Comparison of ENCODE assay signal across 17 mouse cellular contexts in the genomic region with DNA sequence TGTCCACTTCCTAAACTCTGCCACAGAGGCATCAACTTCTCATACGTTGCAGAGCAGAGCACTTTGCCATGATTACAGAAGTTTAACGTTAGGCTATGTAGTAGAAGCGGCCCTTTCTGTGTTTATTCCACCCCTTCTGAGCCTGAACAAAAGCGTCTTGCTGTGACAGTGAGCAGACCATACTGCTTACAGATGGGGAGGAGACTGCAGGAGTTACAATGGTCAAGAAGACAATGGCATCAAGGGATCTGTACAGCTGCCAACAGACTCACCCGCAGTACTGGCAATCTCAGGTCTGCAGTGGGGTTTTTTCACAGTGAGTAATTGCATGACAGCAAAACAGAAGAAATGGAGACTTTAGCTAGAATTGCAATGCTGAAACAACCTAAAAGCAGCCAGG.
A peak's percentile ranks its signal among the peaks of the same experiment; 100 is the strongest.
DNase-seq lines count a peak whose midpoint lies in the region; ATAC-seq lines count a peak whose summit lies in the region.
"Had no signal": no experiment of that assay in that cellular context is flagged by ENCODE, and none has a peak within 500 bp of the region (broad histone marks: within the 10 kb centered on the region; RNA-seq: fewer than 3 reads in every experiment).

No protein-coding gene starts in this region.

- H3K9ac ChIP-seq in forebrain, embryonic 13.5 days, result no peak overlapping the region
- no peak overlapping the region for H3K9ac ChIP-seq in midbrain, embryonic 11.5 days (ENCODE audit: low read length)
- H3K9ac ChIP-seq in liver, embryonic 11.5 days (ENCODE audit: low read depth, low read length), result no peak overlapping the region
- H3K9ac ChIP-seq: intestine, embryonic 15.5 days had no signal

- H3K27ac ChIP-seq in forebrain, embryonic 13.5 days, result no peak overlapping the region
- H3K27ac ChIP-seq in midbrain, embryonic 11.5 days (ENCODE audit: low read depth, low read length), result no peak overlapping the region
- H3K27ac ChIP-seq in liver, embryonic 11.5 days (ENCODE audit: low read depth, low read length), result no peak overlapping the region
- H3K27ac ChIP-seq: gastrocnemius, adult 2 months; heart, adult 2 months; intestine, embryonic 15.5 days had no signal

- no peaks in the 10 kb centered on the region for H3K9me3 ChIP-seq in forebrain, embryonic 13.5 days (replicated peaks)
- no peaks in the 10 kb centered on the region for H3K9me3 ChIP-seq in midbrain, embryonic 11.5 days (ENCODE audit: control insufficient read depth, low read length)
- no peaks in the 10 kb centered on the region for H3K9me3 ChIP-seq in liver, embryonic 11.5 days (ENCODE audit: control insufficient read depth, low read length)
- H3K9me3 ChIP-seq: intestine, embryonic 15.5 days; megakaryocyte, embryonic 14.5 days had no signal

- no peaks in the 10 kb centered on the region for H3K36me3 ChIP-seq in forebrain, embryonic 13.5 days (ENCODE audit: poor library complexity, severe bottlenecking)
- no peaks in the 10 kb centered on the region for H3K36me3 ChIP-seq in midbrain, embryonic 11.5 days (ENCODE audit: control insufficient read depth, insufficient read depth, low read length)
- H3K36me3 ChIP-seq in liver, embryonic 11.5 days (ENCODE audit: control insufficient read depth, insufficient read depth, low read length), result no peaks in the 10 kb centered on the region
- H3K36me3 ChIP-seq: intestine, embryonic 15.5 days had no signal

- peak; percentile 70; the same call in 1 of the 2 replicates for ATAC-seq in forebrain, embryonic 13.5 days
- peak; percentile 83 for ATAC-seq in midbrain, embryonic 11.5 days (ENCODE audit: low FRiP score)
- ATAC-seq in liver, embryonic 11.5 days (replicated peaks; ENCODE audit: low FRiP score), result no peak
- ATAC-seq: intestine, embryonic 15.5 days had no signal

- no peak overlapping the region for H3K4me3 ChIP-seq in forebrain, embryonic 13.5 days
- no peak overlapping the region for H3K4me3 ChIP-seq in midbrain, embryonic 11.5 days (ENCODE audit: low read depth, low read length)
- H3K4me3 ChIP-seq in liver, embryonic 11.5 days (ENCODE audit: low read depth, low read length), result no peak overlapping the region
- H3K4me3 ChIP-seq: erythroblast, embryonic 14.5 days; gastrocnemius, adult 2 months; heart, adult 2 months; intestine, embryonic 15.5 days; megakaryocyte, embryonic 14.5 days had no signal

- WGBS in forebrain, embryonic 13.5 days, result 20% methylated on average over 5 of the region's 5 CpGs
- WGBS in midbrain, embryonic 11.5 days, result 19% methylated on average over 5 of the region's 5 CpGs
- 51% methylated on average over 5 of the region's 5 CpGs for WGBS in liver, embryonic 11.5 days

- H3K27me3 ChIP-seq in forebrain, embryonic 13.5 days, result no peaks in the 10 kb centered on the region
- no peaks in the 10 kb centered on the region; the same call in 1 of the 2 replicates for H3K27me3 ChIP-seq in midbrain, embryonic 11.5 days (ENCODE audit: control insufficient read depth, insufficient read depth, low read length)
- H3K27me3 ChIP-seq in liver, embryonic 11.5 days (replicated peaks; ENCODE audit: control insufficient read depth, insufficient read depth, low read length), result no peaks in the 10 kb centered on the region
- H3K27me3 ChIP-seq: intestine, embryonic 15.5 days had no signal

- no peak overlapping the region for H3K4me2 ChIP-seq in forebrain, embryonic 13.5 days
- no peak overlapping the region for H3K4me2 ChIP-seq in midbrain, embryonic 11.5 days
- no peak overlapping the region for H3K4me2 ChIP-seq in liver, embryonic 11.5 days
- H3K4me2 ChIP-seq: intestine, embryonic 15.5 days had no signal

- peak; percentile 3 for DNase-seq in right cerebral cortex, postnatal 25 days
- no peak for DNase-seq in right cerebral cortex, postnatal 14 days
- DNase-seq in midbrain, embryonic 11.5 days (ENCODE audit: low spot score, missing footprints), result no peak
- DNase-seq in retina, postnatal 1 day, result peak; percentile 63
- DNase-seq in liver, embryonic 11.5 days (ENCODE audit: low spot score), result no peak
- no peak for DNase-seq in urinary bladder, postnatal 4 days (ENCODE audit: low spot score in 2 of 2)
- no peak for DNase-seq in cerebellum, adult 11 months
- DNase-seq: gastrocnemius, adult 2 months; heart, adult 2 months; heart, postnatal 10 days; kidney, postnatal 10 days; right cerebral cortex, postnatal 4 days; thymus, adult 18-20 months had no signal

- H3K4me1 ChIP-seq in forebrain, embryonic 13.5 days, result peaks cover 14% of the 10 kb centered on the region
- peaks cover 3% of the 10 kb centered on the region; the same call in 1 of the 2 replicates for H3K4me1 ChIP-seq in midbrain, embryonic 11.5 days (ENCODE audit: control insufficient read depth, insufficient read depth, low read length)
- no peaks in the 10 kb centered on the region for H3K4me1 ChIP-seq in liver, embryonic 11.5 days (replicated peaks; ENCODE audit: control insufficient read depth, insufficient read depth, low read length)
- H3K4me1 ChIP-seq: intestine, embryonic 15.5 days; megakaryocyte, embryonic 14.5 days had no signal

Comparison
In these comparisons a context has a peak if more than half of its experiments do, and no peak if none do; other contexts are left out.
1. DNase-seq: peak in right cerebral cortex, postnatal 25 days (single experiment) and retina, postnatal 1 day (single experiment); none in right cerebral cortex, postnatal 14 days (single experiment), midbrain, embryonic 11.5 days (single experiment), liver, embryonic 11.5 days (single experiment), urinary bladder, postnatal 4 days (0 of 2) and cerebellum, adult 11 months (single experiment).